Mouse (Mus musculus): ENCODE results near the gene Mars2. TPM values are rescaled to one million over a fixed set of nuclear protein-coding genes. Genes with fewer than 3 reads are reported as not detected.

Gene Mars2
- 10.1 and 10.9 TPM in 2 replicates for total RNA-seq (2017)

DNA sequence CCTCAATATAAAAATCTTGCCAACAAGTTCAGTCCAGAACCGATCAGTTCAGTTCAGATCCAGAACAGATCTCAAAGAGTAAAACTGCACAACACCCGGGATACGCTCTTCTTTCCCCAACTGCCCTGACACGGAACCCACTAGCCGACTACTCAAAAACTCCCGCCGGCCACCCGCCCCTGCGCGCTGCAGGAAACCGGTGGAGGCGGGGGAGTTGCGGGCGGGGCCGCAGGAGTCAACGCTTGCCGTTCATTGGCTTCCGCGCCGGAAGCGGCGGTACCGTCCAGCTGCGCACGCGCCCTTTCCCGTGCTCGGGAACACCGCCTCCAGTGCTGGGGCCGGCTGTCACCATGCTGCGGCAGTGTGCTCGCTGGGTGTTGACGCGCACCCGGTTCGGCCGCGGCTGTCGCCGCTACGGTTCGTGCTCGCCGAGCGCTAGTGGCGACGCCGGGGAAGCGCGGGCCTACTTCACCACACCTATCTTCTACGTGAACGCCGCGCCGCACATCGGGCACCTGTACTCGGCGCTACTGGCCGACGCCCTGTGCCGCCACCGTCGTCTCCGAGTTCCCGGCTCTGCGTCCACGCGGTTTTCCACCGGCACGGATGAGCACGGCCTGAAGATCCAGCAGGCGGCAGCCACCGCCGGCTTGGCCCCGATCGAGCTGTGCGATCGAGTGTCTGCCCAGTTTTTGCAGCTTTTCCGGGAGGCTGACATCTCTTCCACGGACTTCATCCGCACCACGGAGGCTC, at the start of gene Mars2:
Gene Mars2 (plus strand): TSS at position 288 of the 753 bp plus-strand sequence.
- ATAC-seq (replicated peaks; ENCODE audit: low read depth, poor library complexity, severe bottlenecking): peak; percentile 91

DNA sequence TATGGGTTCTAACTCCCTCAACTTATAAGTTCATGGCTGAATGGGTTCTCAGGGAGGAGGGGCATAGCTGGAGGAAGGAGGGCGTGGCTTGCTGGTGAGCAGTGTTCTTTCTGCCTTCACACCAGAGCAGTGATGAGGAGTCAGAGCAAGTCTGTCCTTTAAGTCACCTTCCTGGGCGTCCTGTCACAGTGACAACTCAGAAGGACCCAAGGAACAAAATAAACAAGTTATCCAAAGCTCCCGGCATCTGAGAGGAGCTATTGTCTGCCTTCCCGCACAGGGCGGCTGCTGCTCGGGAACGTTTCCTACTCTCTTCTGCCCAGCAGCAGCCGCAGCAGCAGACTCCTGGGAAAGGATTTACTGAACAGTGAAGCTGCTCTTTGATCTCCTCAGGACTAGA, 45.0 kb upstream of the Mars2 start:
- ATAC-seq (replicated peaks; ENCODE audit: low read depth, poor library complexity, severe bottlenecking): peak; percentile 72

DNA sequence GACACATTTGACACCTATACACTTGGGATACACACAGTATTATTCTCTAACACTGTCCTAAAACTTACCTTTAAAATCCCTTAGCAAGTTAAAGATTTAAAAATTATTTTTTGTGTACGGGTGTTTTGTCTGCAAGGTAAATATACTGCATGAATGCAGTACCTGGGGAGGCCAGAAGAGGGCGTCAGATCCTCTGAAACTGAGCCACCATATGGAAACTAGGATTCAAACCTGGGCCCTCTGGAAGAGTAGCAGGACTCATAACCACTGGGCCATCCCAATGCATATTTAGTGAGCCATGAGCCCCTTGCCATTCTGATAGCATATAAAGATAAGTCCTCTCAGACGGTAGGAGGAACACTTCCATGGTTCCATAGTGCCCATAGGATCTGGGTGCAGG, 44.2 kb upstream of the Mars2 start:
- ATAC-seq (replicated peaks; ENCODE audit: low read depth, poor library complexity, severe bottlenecking): peak; percentile 65; the same call in 1 of the 2 replicates

- no peak for ATAC-seq (replicated peaks; ENCODE audit: low read depth, poor library complexity, severe bottlenecking)
Observed at GRCm38 (mm10) chr1:55193316-55193715, 43.7 kb upstream of the Mars2 start.

DNA sequence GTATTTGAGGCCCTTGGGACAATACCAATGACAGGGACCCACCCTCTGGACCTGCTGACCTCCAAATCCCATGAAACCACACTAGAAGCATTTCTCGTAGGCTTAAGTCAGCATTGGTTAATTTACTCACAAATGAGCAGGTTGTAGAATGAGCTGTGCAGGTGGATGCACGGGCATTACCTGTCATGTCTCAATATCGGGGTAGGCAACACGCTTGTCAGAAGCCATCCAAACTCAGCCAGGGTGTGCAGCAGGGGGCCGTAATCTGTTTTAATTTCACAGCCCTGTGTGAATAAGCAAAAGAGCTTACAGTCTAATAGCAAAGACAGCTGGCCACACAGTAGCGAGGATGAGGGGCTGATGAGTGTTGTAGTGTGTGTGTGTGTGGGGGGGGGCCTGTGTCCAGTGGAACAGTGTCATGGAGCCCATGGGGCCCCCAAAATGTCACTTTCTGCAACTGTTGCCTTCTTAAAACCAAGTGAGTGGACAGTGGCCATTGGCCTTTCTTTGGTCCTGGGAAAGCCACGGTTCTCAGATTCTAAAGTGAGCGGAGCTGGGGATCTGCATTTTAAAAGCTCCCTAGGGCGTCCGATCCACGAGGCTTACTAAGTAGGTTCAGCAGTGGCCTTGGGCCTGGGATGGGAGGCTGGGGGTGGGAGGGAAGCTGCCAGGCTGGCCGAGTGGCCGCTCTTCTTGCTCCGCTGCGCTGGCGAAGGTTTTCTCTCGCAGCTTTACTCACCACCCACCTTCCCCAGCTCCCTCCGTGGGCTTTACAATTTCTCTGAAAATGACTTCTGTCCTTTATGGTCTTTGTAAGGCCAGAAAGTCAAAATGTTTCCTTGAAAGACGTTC, 42.7 kb upstream of the Mars2 start:
- no peak for ATAC-seq (replicated peaks; ENCODE audit: low read depth, poor library complexity, severe bottlenecking)

DNA sequence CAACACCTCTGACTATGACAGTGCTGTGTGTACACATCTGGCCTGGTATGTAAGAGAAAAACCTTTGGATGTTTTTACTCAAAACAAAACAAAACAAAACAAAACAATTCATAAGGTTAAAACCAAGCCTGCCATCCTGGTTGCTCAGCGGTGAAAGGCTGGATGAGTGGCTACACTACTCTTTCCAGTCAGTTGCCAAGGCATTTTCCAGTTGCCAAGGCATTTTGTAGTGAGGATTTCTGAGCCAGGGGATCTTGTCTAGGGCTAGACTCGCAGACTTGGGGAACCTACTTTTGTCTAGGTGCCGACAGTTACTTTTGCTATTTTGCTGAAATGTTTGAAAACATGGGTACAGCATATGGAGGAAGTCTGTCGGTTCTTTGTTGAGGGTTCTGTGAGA, 42.0 kb upstream of the Mars2 start:
- ATAC-seq (replicated peaks; ENCODE audit: low read depth, poor library complexity, severe bottlenecking): no peak

DNA sequence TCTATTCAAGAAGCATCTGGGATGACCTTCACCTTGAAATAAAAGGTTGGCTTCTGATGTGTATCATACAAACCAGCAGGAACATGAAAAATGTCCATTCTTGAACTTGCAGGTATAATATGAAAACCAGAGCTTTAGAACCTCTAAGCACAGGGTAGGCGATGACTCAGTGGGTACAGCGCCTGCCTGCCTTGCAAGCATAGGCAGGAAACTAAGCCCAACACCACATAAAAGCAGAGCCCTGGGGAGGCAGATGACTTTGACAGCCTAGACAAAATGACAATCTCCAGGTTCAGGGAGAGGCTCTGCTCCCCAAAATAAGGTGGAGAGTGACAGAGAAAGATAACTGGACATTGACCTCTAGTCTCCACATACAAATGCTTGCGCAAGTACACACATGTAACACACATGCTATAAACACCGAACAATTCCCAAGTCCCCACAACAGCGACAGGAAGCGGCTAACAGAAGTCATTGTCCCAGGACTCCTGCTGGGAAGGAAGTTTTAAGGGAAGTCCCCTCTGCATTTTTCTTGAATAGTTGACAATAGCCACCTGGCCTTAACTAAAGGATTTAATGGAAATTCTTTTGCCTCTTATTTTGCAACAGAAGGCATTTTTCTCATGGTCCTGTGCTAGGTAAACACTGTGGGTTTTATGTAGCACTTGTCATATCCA, 40.5 kb upstream of the Mars2 start:
- no peak for ATAC-seq (replicated peaks; ENCODE audit: low read depth, poor library complexity, severe bottlenecking)

DNA sequence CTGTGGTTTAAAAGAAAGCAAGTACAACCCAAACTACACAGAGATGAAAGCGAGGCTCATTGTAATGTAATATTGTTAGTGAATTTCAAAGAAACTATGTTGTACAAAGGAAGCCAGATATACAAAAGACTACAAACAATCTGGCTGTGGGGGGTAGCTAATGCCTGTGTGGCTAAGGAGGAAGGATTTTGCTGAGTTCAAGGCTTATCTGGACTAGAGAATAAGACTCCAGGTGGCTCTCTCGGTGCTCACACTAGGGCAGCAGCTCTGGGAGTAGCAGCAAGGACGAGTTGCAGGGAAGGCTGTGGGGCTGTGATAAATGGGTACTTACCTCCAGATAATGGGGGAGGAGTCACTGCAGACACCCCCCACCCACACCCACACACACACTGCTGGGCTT, 38.3 kb upstream of the Mars2 start:
- peak; percentile 52; the same call in 1 of the 2 replicates for ATAC-seq (replicated peaks; ENCODE audit: low read depth, poor library complexity, severe bottlenecking)

DNA sequence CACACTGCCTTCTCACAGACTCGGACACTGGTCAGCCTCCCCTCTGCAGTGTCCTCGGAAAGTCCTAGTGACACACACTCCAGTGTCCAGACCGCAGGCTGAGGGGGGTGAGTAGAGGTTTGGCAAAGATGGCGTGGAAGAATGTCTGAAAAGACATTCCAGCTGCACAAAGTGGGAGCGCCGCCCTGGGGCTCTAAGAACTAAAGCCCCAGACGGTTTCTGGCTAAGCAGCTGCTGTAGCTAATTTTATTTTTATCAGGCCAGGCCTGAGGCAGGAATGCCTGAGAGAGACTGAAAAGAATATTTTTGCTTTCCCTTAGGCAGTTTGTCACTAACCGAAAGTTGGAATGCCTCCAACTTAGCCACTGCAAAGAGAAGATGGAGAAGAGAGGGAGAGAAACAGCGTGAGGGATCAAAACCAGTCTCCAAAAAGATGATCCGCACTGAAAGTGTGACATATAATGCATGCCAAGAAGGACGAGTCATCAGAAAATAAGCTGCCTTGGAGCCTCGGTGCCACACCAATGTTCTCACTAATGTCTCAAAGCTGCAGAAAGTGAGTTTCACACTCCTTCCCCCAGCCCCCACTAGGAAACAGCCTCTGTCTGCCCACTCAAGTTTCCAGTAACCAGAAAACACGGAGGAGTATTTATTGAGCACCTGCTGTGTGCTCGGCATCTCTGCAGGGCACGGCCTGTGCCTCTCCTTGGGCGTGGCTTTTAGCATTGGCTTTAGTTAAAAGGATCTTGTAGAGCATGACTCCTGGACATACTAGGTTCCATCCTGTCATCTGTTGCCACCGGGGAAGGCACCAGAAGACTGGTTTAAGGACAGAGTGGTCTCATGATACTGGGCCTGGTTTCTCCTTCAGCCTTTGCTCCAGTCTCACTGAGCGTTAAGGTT, 34.9 kb upstream of the Mars2 start:
- 0 out of 2 replicates have a peak, but pooled peaks have one; percentile 18 for ATAC-seq (replicated peaks; ENCODE audit: low read depth, poor library complexity, severe bottlenecking)

GRCm38 (mm10) chr1:55205808-55206327, 31.1 kb upstream of the Mars2 start:
- ATAC-seq (replicated peaks; ENCODE audit: low read depth, poor library complexity, severe bottlenecking): no peak

- no peak for ATAC-seq (replicated peaks; ENCODE audit: low read depth, poor library complexity, severe bottlenecking)
Observed at GRCm38 (mm10) chr1:55207561-55207960, 29.4 kb upstream of the Mars2 start.

- 0 out of 2 replicates have a peak, but pooled peaks have one; percentile 13 for ATAC-seq (replicated peaks; ENCODE audit: low read depth, poor library complexity, severe bottlenecking)
Observed at GRCm38 (mm10) chr1:55208500-55209140, 28.4 kb upstream of the Mars2 start.

DNA sequence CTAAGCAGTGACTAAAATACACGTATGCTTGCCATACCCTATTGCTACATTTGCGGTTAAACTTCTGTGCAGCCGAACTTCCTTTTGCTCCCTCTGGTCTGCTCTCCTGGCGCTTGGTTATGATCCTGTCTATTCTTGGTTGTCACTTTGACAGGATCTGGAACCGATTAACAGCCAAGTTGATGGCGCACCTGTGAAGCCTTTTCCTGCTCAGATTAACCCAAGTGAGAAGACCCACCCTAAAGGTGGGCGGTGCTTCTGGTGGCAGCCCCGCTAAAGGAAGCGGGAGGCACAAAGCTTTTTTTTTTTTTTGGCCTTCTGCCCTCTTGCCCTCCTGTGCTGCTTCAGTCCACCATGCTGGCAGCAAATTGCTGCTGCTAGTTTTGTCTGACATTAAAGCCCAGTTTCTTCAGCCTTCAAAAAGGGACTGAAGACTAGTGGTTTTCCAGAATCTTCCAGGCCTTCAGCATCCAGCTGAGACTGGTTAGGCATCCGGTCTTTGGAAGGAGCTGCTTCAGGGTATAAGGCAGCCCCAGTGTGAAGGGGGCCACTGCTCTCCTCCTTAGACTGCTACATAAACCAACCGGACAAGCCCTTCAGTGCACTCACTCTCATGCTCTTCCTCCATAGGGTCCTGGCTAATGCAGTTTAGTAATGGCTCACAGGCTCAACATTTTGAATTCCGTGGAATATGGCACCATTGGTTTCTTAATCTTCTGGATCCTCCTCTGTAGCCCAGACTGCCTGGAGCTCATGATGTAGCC, 26.6 kb upstream of the Mars2 start:
- peak; percentile 92 for ATAC-seq (replicated peaks; ENCODE audit: low read depth, poor library complexity, severe bottlenecking)

DNA sequence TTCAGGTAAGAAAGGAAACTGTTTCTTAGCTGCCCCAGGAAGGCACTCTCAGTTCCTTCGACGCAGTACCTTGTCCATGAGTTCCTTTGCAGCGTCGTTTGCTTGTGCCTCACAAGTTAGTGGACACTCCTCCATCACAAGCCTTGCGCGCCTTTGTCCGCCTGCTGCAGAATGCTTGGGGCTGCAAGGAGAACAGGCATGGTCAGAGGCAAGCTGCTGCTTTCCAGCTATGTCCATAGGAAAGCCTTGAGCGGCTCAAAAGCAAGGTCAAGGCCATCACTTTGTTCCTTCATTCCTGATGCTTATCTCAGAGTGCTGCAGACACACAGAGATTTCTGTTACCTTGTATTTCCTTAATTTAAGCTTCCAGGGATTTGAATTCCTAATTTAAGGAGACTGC, 25.9 kb upstream of the Mars2 start:
- no peak for ATAC-seq (replicated peaks; ENCODE audit: low read depth, poor library complexity, severe bottlenecking)

DNA sequence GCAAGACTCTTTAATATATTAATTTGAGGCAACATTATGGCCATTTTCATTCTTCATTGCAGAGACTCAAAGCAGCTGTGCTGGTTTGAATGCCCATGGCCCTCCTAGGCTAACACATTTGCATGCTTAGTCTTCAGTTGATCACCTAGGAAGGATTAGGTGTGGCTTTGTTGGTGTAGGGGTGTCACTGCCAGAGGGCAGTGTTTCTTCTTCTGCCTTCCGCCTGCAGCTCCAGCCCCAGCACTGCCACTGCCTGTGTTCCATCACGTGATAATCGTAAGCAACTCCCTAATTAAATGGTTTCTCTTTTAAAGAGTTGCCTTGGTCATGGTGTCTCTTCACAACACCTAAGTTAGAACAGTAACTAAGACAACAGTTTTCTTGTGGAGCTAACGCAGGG, 24.2 kb upstream of the Mars2 start:
- ATAC-seq (replicated peaks; ENCODE audit: low read depth, poor library complexity, severe bottlenecking): no peak

DNA sequence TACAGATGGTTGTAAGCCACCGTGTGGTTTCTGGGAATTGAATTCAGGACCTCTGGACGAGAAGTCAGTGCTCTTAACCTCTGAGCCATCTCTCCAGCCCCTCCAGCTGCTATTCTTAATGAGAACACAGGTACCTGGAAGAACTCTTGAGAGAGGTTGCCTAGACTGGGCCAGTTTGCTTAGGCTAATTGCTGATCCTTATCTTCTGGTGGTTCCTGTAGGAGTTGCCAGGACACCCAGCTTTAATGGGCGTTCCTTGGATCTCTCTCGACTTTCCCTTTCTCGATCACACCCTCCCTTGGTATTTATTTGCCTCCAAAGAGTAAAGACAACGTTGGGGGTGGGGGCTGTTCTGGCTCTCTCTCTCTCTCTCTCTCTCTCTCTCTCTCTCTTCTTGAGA, 23.5 kb upstream of the Mars2 start:
- no peak for ATAC-seq (replicated peaks; ENCODE audit: low read depth, poor library complexity, severe bottlenecking)

- no peak for ATAC-seq (replicated peaks; ENCODE audit: low read depth, poor library complexity, severe bottlenecking)
Observed at GRCm38 (mm10) chr1:55213936-55214335, 23.0 kb upstream of the Mars2 start.

- ATAC-seq (replicated peaks; ENCODE audit: low read depth, poor library complexity, severe bottlenecking): peak; percentile 87
Observed at GRCm38 (mm10) chr1:55215185-55215813, 21.7 kb upstream of the Mars2 start.

Data from common myeloid progenitor, adult 5-6 weeks (primary cell).